Mouse (Mus musculus): ENCODE measurements at regions not wholly inside any gene's neighbourhood (a gene's known extent, or its start where the extent isn't known, plus 50 kb on each side); places are given as distances from the start of the nearest gene placed in this dataset.
"Not testable (repeated sequence)": the region's sequence is repeated elsewhere in the genome, so short reads cannot be mapped to it uniquely, and the experiment has no call there.

DNA sequence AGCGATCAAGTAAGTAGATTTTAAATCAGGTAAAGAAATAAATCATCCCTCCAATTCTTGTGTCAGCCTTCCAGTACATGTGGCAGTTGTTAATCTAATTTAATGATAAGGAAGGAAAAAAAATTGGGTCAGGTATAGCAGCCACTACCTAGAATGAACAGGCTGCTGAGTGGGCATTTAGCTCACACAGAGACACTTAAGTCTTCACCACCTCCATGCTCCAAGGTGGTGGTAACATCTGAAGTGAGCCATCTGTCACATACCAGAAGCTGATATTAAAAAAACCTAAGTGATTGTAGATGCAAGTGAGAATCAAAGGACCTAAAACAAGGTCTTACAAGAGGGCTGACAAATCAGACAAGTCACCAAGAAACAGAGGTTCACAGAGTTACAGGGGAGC lies 549.6 kb upstream of the Chordc1 start:
- TF ChIP-seq CTCF (IDR thresholded peaks at IDR 0.05; ENCODE audit: low read depth, low read length) (no peak), POLR2A (IDR thresholded peaks at IDR 0.05; ENCODE audit: insufficient read depth, low read length) (no peak), EP300 (IDR thresholded peaks at IDR 0.05; ENCODE audit: insufficient read depth, low read depth, low read length) (no peak)
- Histone ChIP-seq H3K27ac (ENCODE audit: insufficient read depth, low read length) (no peak overlapping the region), H3K9ac (ENCODE audit: low read depth, poor library complexity, severe bottlenecking) (no peak overlapping the region), H3K36me3 (ENCODE audit: control insufficient read depth, insufficient read depth, low read length, poor library complexity, severe bottlenecking) (no peaks in the 10 kb centered on the region), H3K27me3 (ENCODE audit: control insufficient read depth, insufficient read depth, low read length, poor library complexity, severe bottlenecking) (no peaks in the 10 kb centered on the region), H3K9me3 (replicated peaks; ENCODE audit: control insufficient read depth, insufficient read depth, low read length, poor library complexity, severe bottlenecking) (no peaks in the 10 kb centered on the region), H3K4me3 (ENCODE audit: low read depth, low read length) (no peak overlapping the region), H3K4me1 (ENCODE audit: control insufficient read depth, insufficient read depth, low read length) (no peaks in the 10 kb centered on the region)

DNA sequence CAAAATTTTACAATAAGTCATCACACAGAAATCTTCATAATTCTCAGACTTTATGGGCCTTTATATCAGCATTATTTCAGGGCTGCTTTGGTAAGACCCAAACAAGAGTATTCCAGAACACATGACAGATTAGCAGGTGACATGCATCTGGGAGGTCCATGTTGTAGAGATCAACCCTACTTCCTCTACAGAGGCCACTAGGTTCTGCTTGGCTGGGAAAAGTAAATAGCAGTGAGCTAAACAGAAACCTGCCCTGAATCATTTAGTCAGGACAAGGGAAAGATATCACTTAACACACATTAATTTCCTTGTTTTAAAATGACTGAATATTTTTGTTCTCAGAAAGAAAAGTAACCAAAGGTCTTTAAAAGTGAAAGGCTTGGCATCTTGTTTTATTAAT lies 546.7 kb upstream of the Chordc1 start:
- H3K27me3 ChIP-seq (ENCODE audit: control insufficient read depth, insufficient read depth, low read length, poor library complexity, severe bottlenecking) = no peaks in the 10 kb centered on the region
- H3K27ac ChIP-seq (ENCODE audit: insufficient read depth, low read length) = no peak overlapping the region
- H3K9ac ChIP-seq (ENCODE audit: low read depth, poor library complexity, severe bottlenecking) = no peak overlapping the region
- no peaks in the 10 kb centered on the region for H3K36me3 ChIP-seq (ENCODE audit: control insufficient read depth, insufficient read depth, low read length, poor library complexity, severe bottlenecking)
- H3K4me1 ChIP-seq (ENCODE audit: control insufficient read depth, insufficient read depth, low read length) = no peaks in the 10 kb centered on the region
- no peak for TF ChIP-seq EP300 (IDR thresholded peaks at IDR 0.05; ENCODE audit: insufficient read depth, low read depth, low read length)
- TF ChIP-seq POLR2A (IDR thresholded peaks at IDR 0.05; ENCODE audit: insufficient read depth, low read length) = no peak
- no peak for TF ChIP-seq CTCF (IDR thresholded peaks at IDR 0.05; ENCODE audit: low read depth, low read length)
- no peak overlapping the region for H3K4me3 ChIP-seq (ENCODE audit: low read depth, low read length)
- no peaks in the 10 kb centered on the region for H3K9me3 ChIP-seq (replicated peaks; ENCODE audit: control insufficient read depth, insufficient read depth, low read length, poor library complexity, severe bottlenecking)

DNA sequence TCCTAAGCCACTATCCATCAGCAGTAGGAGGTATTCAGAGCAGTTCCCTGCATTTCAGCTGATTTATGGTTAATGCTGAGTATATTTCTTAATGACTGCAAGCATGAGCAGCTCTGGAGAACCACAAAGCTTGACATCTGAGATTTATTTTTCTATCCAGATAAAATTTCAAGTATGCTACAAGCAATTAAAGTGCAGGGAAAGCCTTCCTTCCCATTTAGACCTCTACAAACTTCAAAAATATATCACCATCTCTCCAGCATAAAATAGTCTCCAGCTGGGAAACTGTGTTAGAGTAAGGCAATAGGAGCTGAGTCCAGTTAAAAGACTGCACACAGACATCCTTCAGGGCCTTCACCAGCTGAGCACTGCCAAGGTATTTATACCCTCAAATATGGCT lies 546.2 kb upstream of the Chordc1 start:
- no peak overlapping the region for H3K27ac ChIP-seq (ENCODE audit: insufficient read depth, low read length)
- no peak overlapping the region for H3K4me3 ChIP-seq (ENCODE audit: low read depth, low read length)
- TF ChIP-seq POLR2A (IDR thresholded peaks at IDR 0.05; ENCODE audit: insufficient read depth, low read length) = no peak
- no peak for TF ChIP-seq CTCF (IDR thresholded peaks at IDR 0.05; ENCODE audit: low read depth, low read length)
- no peak for TF ChIP-seq EP300 (IDR thresholded peaks at IDR 0.05; ENCODE audit: insufficient read depth, low read depth, low read length)
- no peaks in the 10 kb centered on the region for H3K4me1 ChIP-seq (ENCODE audit: control insufficient read depth, insufficient read depth, low read length)
- no peaks in the 10 kb centered on the region for H3K9me3 ChIP-seq (replicated peaks; ENCODE audit: control insufficient read depth, insufficient read depth, low read length, poor library complexity, severe bottlenecking)
- H3K36me3 ChIP-seq (ENCODE audit: control insufficient read depth, insufficient read depth, low read length, poor library complexity, severe bottlenecking) = no peaks in the 10 kb centered on the region
- no peak overlapping the region for H3K9ac ChIP-seq (ENCODE audit: low read depth, poor library complexity, severe bottlenecking)
- H3K27me3 ChIP-seq (ENCODE audit: control insufficient read depth, insufficient read depth, low read length, poor library complexity, severe bottlenecking) = no peaks in the 10 kb centered on the region

DNA sequence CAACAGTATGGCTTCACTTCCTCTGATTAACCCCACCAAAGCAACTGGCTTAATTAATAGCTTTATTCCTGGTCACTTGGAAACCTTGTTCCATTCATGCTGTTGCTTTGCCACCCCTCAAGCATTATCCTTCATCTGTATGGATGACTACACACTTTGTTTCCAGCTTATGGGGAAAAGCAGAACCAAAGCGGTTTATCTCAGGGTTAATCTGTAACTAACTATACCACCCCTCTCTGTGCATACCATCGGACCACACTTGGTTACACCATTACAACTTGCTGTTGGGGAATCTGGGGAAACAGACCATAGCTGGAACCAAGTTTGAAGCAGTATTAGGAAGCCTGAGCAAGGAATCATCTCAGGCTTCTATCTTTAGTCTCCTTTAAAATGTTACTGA lies 500.1 kb upstream of the Chordc1 start:
- not testable (repeated sequence) for H3K4me3 ChIP-seq (ENCODE audit: low read depth, low read length); H3K9me3 ChIP-seq (replicated peaks; ENCODE audit: control insufficient read depth, insufficient read depth, low read length, poor library complexity, severe bottlenecking); H3K4me1 ChIP-seq (ENCODE audit: control insufficient read depth, insufficient read depth, low read length); H3K27ac ChIP-seq (ENCODE audit: insufficient read depth, low read length); H3K9ac ChIP-seq (ENCODE audit: low read depth, poor library complexity, severe bottlenecking); H3K36me3 ChIP-seq (ENCODE audit: control insufficient read depth, insufficient read depth, low read length, poor library complexity, severe bottlenecking); H3K27me3 ChIP-seq (ENCODE audit: control insufficient read depth, insufficient read depth, low read length, poor library complexity, severe bottlenecking)

DNA sequence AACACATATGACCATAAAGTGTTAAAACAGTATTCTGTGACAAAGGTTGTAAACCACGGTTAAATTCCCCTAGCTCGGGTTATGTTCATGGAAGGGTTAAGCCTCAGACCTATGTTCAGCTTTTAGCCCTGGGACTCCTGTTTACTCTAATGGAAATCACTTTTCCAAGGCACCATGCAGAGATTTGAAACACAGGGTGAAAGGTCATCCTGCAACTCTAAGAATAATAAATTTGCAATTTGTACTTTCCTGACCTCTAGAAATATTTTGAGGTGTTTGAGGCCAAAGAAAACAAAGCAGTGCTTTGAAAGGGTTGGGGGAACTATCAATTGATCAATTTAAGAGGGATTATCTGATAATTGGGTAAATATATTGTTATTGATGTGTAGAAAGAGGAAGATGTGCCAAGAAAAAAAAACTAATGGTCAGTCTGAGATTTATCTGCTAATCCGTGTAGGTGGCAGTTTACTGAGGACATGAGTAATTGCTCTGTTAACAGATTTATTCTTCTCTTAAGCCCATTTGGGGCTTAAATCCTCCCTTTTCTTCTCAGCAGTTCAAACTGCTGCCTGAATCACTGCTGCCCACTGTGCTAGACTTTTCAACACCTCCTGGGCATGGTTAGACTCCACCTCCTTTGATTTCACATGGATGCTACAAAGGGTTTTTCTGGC lies 475.1 kb upstream of the Chordc1 start:
- Histone ChIP-seq H3K27me3 (ENCODE audit: control insufficient read depth, insufficient read depth, low read length, poor library complexity, severe bottlenecking) (no peaks in the 10 kb centered on the region), H3K4me3 (ENCODE audit: low read depth, low read length) (no peak overlapping the region), H3K4me1 (ENCODE audit: control insufficient read depth, insufficient read depth, low read length) (no peaks in the 10 kb centered on the region), H3K27ac (ENCODE audit: insufficient read depth, low read length) (no peak overlapping the region), H3K9me3 (replicated peaks; ENCODE audit: control insufficient read depth, insufficient read depth, low read length, poor library complexity, severe bottlenecking) (no peaks in the 10 kb centered on the region), H3K9ac (ENCODE audit: low read depth, poor library complexity, severe bottlenecking) (no peak overlapping the region), H3K36me3 (ENCODE audit: control insufficient read depth, insufficient read depth, low read length, poor library complexity, severe bottlenecking) (no peaks in the 10 kb centered on the region)
- TF ChIP-seq CTCF (IDR thresholded peaks at IDR 0.05; ENCODE audit: low read depth, low read length) (no peak), EP300 (IDR thresholded peaks at IDR 0.05; ENCODE audit: insufficient read depth, low read depth, low read length) (no peak), POLR2A (IDR thresholded peaks at IDR 0.05; ENCODE audit: insufficient read depth, low read length) (no peak)

DNA sequence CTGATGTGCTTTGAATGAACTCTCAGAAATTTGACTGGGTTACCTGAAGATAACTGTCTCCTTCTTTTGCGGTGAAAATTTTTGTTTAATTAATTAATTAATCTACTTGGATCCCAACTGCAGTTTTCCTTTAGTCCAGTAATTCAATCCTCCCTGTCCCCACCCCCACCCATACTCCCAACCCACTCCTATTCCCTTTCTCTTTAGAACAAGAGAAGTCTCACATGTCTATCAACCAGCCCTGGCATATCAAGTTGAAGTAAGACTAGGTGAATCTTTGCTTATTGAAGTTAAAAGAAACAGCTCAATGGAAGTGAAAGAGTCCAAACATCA lies 474.6 kb upstream of the Chordc1 start:
- no peak for TF ChIP-seq POLR2A (IDR thresholded peaks at IDR 0.05; ENCODE audit: insufficient read depth, low read length)
- no peak for TF ChIP-seq CTCF (IDR thresholded peaks at IDR 0.05; ENCODE audit: low read depth, low read length)
- no peak for TF ChIP-seq EP300 (IDR thresholded peaks at IDR 0.05; ENCODE audit: insufficient read depth, low read depth, low read length)
- H3K36me3 ChIP-seq (ENCODE audit: control insufficient read depth, insufficient read depth, low read length, poor library complexity, severe bottlenecking) = no peaks in the 10 kb centered on the region
- H3K4me3 ChIP-seq (ENCODE audit: low read depth, low read length) = no peak overlapping the region
- H3K9ac ChIP-seq (ENCODE audit: low read depth, poor library complexity, severe bottlenecking) = no peak overlapping the region
- H3K27ac ChIP-seq (ENCODE audit: insufficient read depth, low read length) = no peak overlapping the region
- no peaks in the 10 kb centered on the region for H3K4me1 ChIP-seq (ENCODE audit: control insufficient read depth, insufficient read depth, low read length)
- no peaks in the 10 kb centered on the region for H3K27me3 ChIP-seq (ENCODE audit: control insufficient read depth, insufficient read depth, low read length, poor library complexity, severe bottlenecking)
- no peaks in the 10 kb centered on the region for H3K9me3 ChIP-seq (replicated peaks; ENCODE audit: control insufficient read depth, insufficient read depth, low read length, poor library complexity, severe bottlenecking)
